In the genomic region with DNA sequence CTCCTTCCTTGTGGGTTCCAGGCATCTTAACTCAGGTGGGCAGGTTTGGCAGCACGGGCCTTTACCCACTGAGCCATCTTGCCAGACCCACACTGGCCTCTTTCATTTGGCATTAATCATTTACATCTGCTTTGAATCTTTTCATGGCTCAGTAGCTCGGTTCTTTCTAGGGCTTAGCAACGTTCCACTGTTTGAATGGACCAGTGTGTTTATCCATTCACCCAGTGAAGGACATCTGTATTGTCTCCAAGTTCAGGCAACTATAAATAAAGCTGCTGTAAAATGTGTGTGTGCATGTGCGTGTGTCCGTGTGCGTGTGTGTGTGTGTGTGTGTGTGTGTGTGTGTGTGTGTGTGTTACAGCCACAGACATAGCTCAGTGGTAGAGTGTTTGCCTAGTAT, we compare ENCODE assay signal across 26 mouse cellular contexts. TPM values are rescaled to one million over a fixed set of nuclear protein-coding genes. Genes with fewer than 3 reads are reported as not detected.
DNase-seq lines count a peak whose midpoint lies in the region; ATAC-seq lines count a peak whose summit lies in the region.
"Had no signal": no experiment of that assay in that cellular context is flagged by ENCODE, and none has a peak within 500 bp of the region (broad histone marks: within the 10 kb centered on the region; RNA-seq: fewer than 3 reads in every experiment).

No protein-coding gene starts in this region.

- no peak overlapping the region for H3K4me3 ChIP-seq in forebrain, embryonic 11.5 days (ENCODE audit: low read depth, low read length)
- no peak overlapping the region for H3K4me3 ChIP-seq in forebrain, embryonic 10.5 days
- no peak overlapping the region for H3K4me3 ChIP-seq in midbrain, embryonic 12.5 days
- H3K4me3 ChIP-seq in midbrain, embryonic 13.5 days (replicated peaks), result no peak overlapping the region
- no peak overlapping the region for H3K4me3 ChIP-seq in forebrain, embryonic 15.5 days
- H3K4me3 ChIP-seq: embryonic facial prominence, embryonic 12.5 days; gastrocnemius, adult 2 months; heart, embryonic 15.5 days; hindbrain, embryonic 13.5 days; intestine, embryonic 15.5 days; limb, embryonic 15.5 days; lung, embryonic 15.5 days; midbrain, embryonic 10.5 days; neural tube, embryonic 15.5 days had no signal

- DNase-seq in forebrain, embryonic 11.5 days (ENCODE audit: low spot score), result no peak
- DNase-seq in forebrain, embryonic 10.5 days (ENCODE audit: extremely low spot score, low spot score), result no peak
- DNase-seq in kidney, postnatal 14 days, result peak; percentile 41
- DNase-seq in lung, postnatal 36 days, result no peak
- DNase-seq: adrenal gland, postnatal 36 days; cerebellum, adult 11-12 months; cerebellum, postnatal 14 days; gastrocnemius, adult 2 months; heart, postnatal 36 days; left cerebral cortex, postnatal 4 days; right cerebral cortex, postnatal 25 days; spleen, adult 18-20 months had no signal

- H3K27ac ChIP-seq in forebrain, embryonic 11.5 days (ENCODE audit: low read depth, low read length), result no peak overlapping the region
- H3K27ac ChIP-seq in forebrain, embryonic 10.5 days, result no peak overlapping the region
- H3K27ac ChIP-seq in midbrain, embryonic 12.5 days (replicated peaks), result no peak overlapping the region
- H3K27ac ChIP-seq in midbrain, embryonic 13.5 days, result no peak overlapping the region
- H3K27ac ChIP-seq in forebrain, embryonic 15.5 days (replicated peaks), result no peak overlapping the region
- H3K27ac ChIP-seq: embryonic facial prominence, embryonic 12.5 days; gastrocnemius, adult 2 months; heart, embryonic 15.5 days; hindbrain, embryonic 13.5 days; intestine, embryonic 15.5 days; limb, embryonic 15.5 days; liver, embryonic 14.5 days; lung, embryonic 15.5 days; midbrain, embryonic 10.5 days; neural tube, embryonic 15.5 days had no signal

- H3K27me3 ChIP-seq in forebrain, embryonic 11.5 days (ENCODE audit: control insufficient read depth, insufficient read depth, low read length), result peaks cover 4% of the 10 kb centered on the region
- H3K27me3 ChIP-seq in forebrain, embryonic 10.5 days (ENCODE audit: poor library complexity, severe bottlenecking), result peaks cover 44% of the 10 kb centered on the region
- H3K27me3 ChIP-seq in midbrain, embryonic 12.5 days, result peaks cover 34% of the 10 kb centered on the region
- H3K27me3 ChIP-seq in midbrain, embryonic 13.5 days, result peaks cover 26% of the 10 kb centered on the region; the same call in 1 of the 2 replicates
- no peaks in the 10 kb centered on the region for H3K27me3 ChIP-seq in forebrain, embryonic 15.5 days
- H3K27me3 ChIP-seq: intestine, embryonic 15.5 days had no signal

- no peak overlapping the region for H3K9ac ChIP-seq in forebrain, embryonic 11.5 days (ENCODE audit: low read length)
- no peak overlapping the region for H3K9ac ChIP-seq in midbrain, embryonic 12.5 days (replicated peaks)
- no peak overlapping the region for H3K9ac ChIP-seq in midbrain, embryonic 13.5 days (replicated peaks)
- no peak overlapping the region for H3K9ac ChIP-seq in forebrain, embryonic 15.5 days (replicated peaks)
- H3K9ac ChIP-seq: embryonic facial prominence, embryonic 12.5 days; heart, embryonic 15.5 days; hindbrain, embryonic 13.5 days; intestine, embryonic 15.5 days; limb, embryonic 15.5 days; liver, embryonic 14.5 days; lung, embryonic 15.5 days; neural tube, embryonic 15.5 days had no signal

- H3K4me1 ChIP-seq in forebrain, embryonic 11.5 days (replicated peaks; ENCODE audit: control insufficient read depth, insufficient read depth, low read length), result peaks cover 2% of the 10 kb centered on the region; the same call in 1 of the 2 replicates
- peaks cover 33% of the 10 kb centered on the region for H3K4me1 ChIP-seq in forebrain, embryonic 10.5 days
- peaks cover 17% of the 10 kb centered on the region for H3K4me1 ChIP-seq in midbrain, embryonic 12.5 days
- peaks cover 12% of the 10 kb centered on the region for H3K4me1 ChIP-seq in midbrain, embryonic 13.5 days (replicated peaks)
- peaks cover 9% of the 10 kb centered on the region for H3K4me1 ChIP-seq in forebrain, embryonic 15.5 days

- peak; percentile 22; the same call in 1 of the 2 replicates for ATAC-seq in forebrain, embryonic 11.5 days (replicated peaks; ENCODE audit: low FRiP score)
- ATAC-seq in midbrain, embryonic 12.5 days (ENCODE audit: low FRiP score, low read depth), result 0 out of 2 replicates have a peak, but pooled peaks have one; percentile 12
- no peak for ATAC-seq in midbrain, embryonic 13.5 days
- peak; percentile 27; the same call in 1 of the 2 replicates for ATAC-seq in forebrain, embryonic 15.5 days (replicated peaks)
- ATAC-seq in cerebellum, adult (ENCODE audit: insufficient number of reproducible peaks, low FRiP score, low TSS enrichment), result no peak
- ATAC-seq: intestine, embryonic 15.5 days had no signal

- H3K36me3 ChIP-seq in forebrain, embryonic 11.5 days (ENCODE audit: control insufficient read depth, insufficient read depth, low read length), result no peaks in the 10 kb centered on the region
- no peaks in the 10 kb centered on the region for H3K36me3 ChIP-seq in forebrain, embryonic 10.5 days (replicated peaks)
- H3K36me3 ChIP-seq in midbrain, embryonic 12.5 days, result no peaks in the 10 kb centered on the region
- H3K36me3 ChIP-seq in midbrain, embryonic 13.5 days, result no peaks in the 10 kb centered on the region
- H3K36me3 ChIP-seq in forebrain, embryonic 15.5 days, result no peaks in the 10 kb centered on the region
- H3K36me3 ChIP-seq: embryonic facial prominence, embryonic 12.5 days; heart, embryonic 15.5 days; hindbrain, embryonic 13.5 days; intestine, embryonic 15.5 days; limb, embryonic 15.5 days; lung, embryonic 15.5 days; midbrain, embryonic 10.5 days; neural tube, embryonic 15.5 days had no signal

- no peaks in the 10 kb centered on the region for H3K9me3 ChIP-seq in forebrain, embryonic 11.5 days (ENCODE audit: control insufficient read depth, low read length)
- H3K9me3 ChIP-seq in forebrain, embryonic 10.5 days, result no peaks in the 10 kb centered on the region
- H3K9me3 ChIP-seq in midbrain, embryonic 12.5 days, result no peaks in the 10 kb centered on the region
- no peaks in the 10 kb centered on the region for H3K9me3 ChIP-seq in midbrain, embryonic 13.5 days
- no peaks in the 10 kb centered on the region for H3K9me3 ChIP-seq in forebrain, embryonic 15.5 days
- H3K9me3 ChIP-seq: embryonic facial prominence, embryonic 12.5 days; heart, embryonic 15.5 days; hindbrain, embryonic 13.5 days; intestine, embryonic 15.5 days; limb, embryonic 15.5 days; lung, embryonic 15.5 days; midbrain, embryonic 10.5 days; neural tube, embryonic 15.5 days had no signal

- 49% methylated on average over 6 of the region's 6 CpGs for WGBS in forebrain, embryonic 11.5 days
- 67% methylated on average over 6 of the region's 6 CpGs for WGBS in forebrain, embryonic 10.5 days
- 45% methylated on average over 6 of the region's 6 CpGs for WGBS in midbrain, embryonic 12.5 days
- WGBS in midbrain, embryonic 13.5 days, result 49% methylated on average over 6 of the region's 6 CpGs
- WGBS in forebrain, embryonic 15.5 days, result 27% methylated on average over 6 of the region's 6 CpGs

- no peak overlapping the region for H3K4me2 ChIP-seq in forebrain, embryonic 11.5 days (ENCODE audit: low read depth, low read length, severe bottlenecking)
- no peak overlapping the region for H3K4me2 ChIP-seq in midbrain, embryonic 12.5 days (replicated peaks)
- no peak overlapping the region for H3K4me2 ChIP-seq in midbrain, embryonic 13.5 days (replicated peaks)
- no peak overlapping the region for H3K4me2 ChIP-seq in forebrain, embryonic 15.5 days (replicated peaks)
- H3K4me2 ChIP-seq: embryonic facial prominence, embryonic 12.5 days; heart, embryonic 15.5 days; hindbrain, embryonic 13.5 days; intestine, embryonic 15.5 days; limb, embryonic 15.5 days; lung, embryonic 15.5 days; neural tube, embryonic 15.5 days had no signal

RNA-seq across cellular contexts. Expression of a gene that starts 2.5 kb away (rescaled TPM):
- polyA plus RNA-seq in forebrain, embryonic 11.5 days (2014; fragmentation: Nextera tagmentation; extraction: Ambion mirVana), result 2.5 TPM in 2 replicates
- polyA plus RNA-seq in forebrain, embryonic 10.5 days (2016; fragmentation: Nextera tagmentation; extraction: Ambion mirVana), result 0.87 and 1.7 TPM in 2 replicates
- 0.64 and 1.3 TPM in 2 replicates for polyA plus RNA-seq in midbrain, embryonic 12.5 days (2016; fragmentation: Nextera tagmentation; extraction: Ambion mirVana)
- polyA plus RNA-seq in midbrain, embryonic 13.5 days (2015; fragmentation: Nextera tagmentation; extraction: Ambion mirVana), result 1.0 TPM in 2 replicates
- 1.4 TPM in 2 replicates for polyA plus RNA-seq in forebrain, embryonic 15.5 days (2015; fragmentation: Nextera tagmentation; extraction: Ambion mirVana)

RNA-seq across cellular contexts. Expression of a gene that starts 4.9 kb away (rescaled TPM):
- not detected in 2 replicates for polyA plus RNA-seq in forebrain, embryonic 11.5 days (2014; fragmentation: Nextera tagmentation; extraction: Ambion mirVana)
- not detected in 2 replicates for polyA plus RNA-seq in forebrain, embryonic 10.5 days (2016; fragmentation: Nextera tagmentation; extraction: Ambion mirVana)
- not detected in 2 replicates for polyA plus RNA-seq in midbrain, embryonic 12.5 days (2016; fragmentation: Nextera tagmentation; extraction: Ambion mirVana)
- not detected in 2 replicates for polyA plus RNA-seq in midbrain, embryonic 13.5 days (2015; fragmentation: Nextera tagmentation; extraction: Ambion mirVana)
- not detected in 2 replicates for polyA plus RNA-seq in forebrain, embryonic 15.5 days (2015; fragmentation: Nextera tagmentation; extraction: Ambion mirVana)
- polyA plus RNA-seq: embryonic facial prominence, embryonic 12.5 days; hindbrain, embryonic 13.5 days; lung, embryonic 15.5 days; midbrain, embryonic 10.5 days; neural tube, embryonic 15.5 days; urinary bladder, adult 2 months had no signal

RNA-seq across cellular contexts. Expression of a gene that starts 10.4 kb away (rescaled TPM):
- 0.24 and 0.43 TPM in 2 replicates for polyA plus RNA-seq in forebrain, embryonic 11.5 days (2014; fragmentation: Nextera tagmentation; extraction: Ambion mirVana)
- 0.17 and 0.46 TPM in 2 replicates for polyA plus RNA-seq in forebrain, embryonic 10.5 days (2016; fragmentation: Nextera tagmentation; extraction: Ambion mirVana)
- polyA plus RNA-seq in midbrain, embryonic 12.5 days (2016; fragmentation: Nextera tagmentation; extraction: Ambion mirVana), result 0.39 and 0.68 TPM in 2 replicates
- polyA plus RNA-seq in midbrain, embryonic 13.5 days (2015; fragmentation: Nextera tagmentation; extraction: Ambion mirVana), result 0.43 and 0.68 TPM in 2 replicates
- polyA plus RNA-seq in forebrain, embryonic 15.5 days (2015; fragmentation: Nextera tagmentation; extraction: Ambion mirVana), result 0.64 and 0.78 TPM in 2 replicates
- polyA plus RNA-seq: liver, embryonic 14.5 days had no signal

RNA-seq across cellular contexts. Expression of a gene that starts 15.2 kb away (rescaled TPM):
- 0.57 and 1.2 TPM in 2 replicates for polyA plus RNA-seq in forebrain, embryonic 11.5 days (2014; fragmentation: Nextera tagmentation; extraction: Ambion mirVana)
- polyA plus RNA-seq in forebrain, embryonic 10.5 days (2016; fragmentation: Nextera tagmentation; extraction: Ambion mirVana), result 0.15 and 0.23 TPM in 2 replicates
- polyA plus RNA-seq in midbrain, embryonic 12.5 days (2016; fragmentation: Nextera tagmentation; extraction: Ambion mirVana), result 0.81 and 0.84 TPM in 2 replicates
- 0.98 and 1.4 TPM in 2 replicates for polyA plus RNA-seq in midbrain, embryonic 13.5 days (2015; fragmentation: Nextera tagmentation; extraction: Ambion mirVana)
- 1.1 and 2.3 TPM in 2 replicates for polyA plus RNA-seq in forebrain, embryonic 15.5 days (2015; fragmentation: Nextera tagmentation; extraction: Ambion mirVana)

RNA-seq across cellular contexts. Expression of a gene that starts 46.0 kb away (rescaled TPM):
- polyA plus RNA-seq in forebrain, embryonic 11.5 days (2014; fragmentation: Nextera tagmentation; extraction: Ambion mirVana), result 74.2 and 80.8 TPM in 2 replicates
- 59.2 and 59.3 TPM in 2 replicates for polyA plus RNA-seq in forebrain, embryonic 10.5 days (2016; fragmentation: Nextera tagmentation; extraction: Ambion mirVana)
- 85.9 and 88.3 TPM in 2 replicates for polyA plus RNA-seq in midbrain, embryonic 12.5 days (2016; fragmentation: Nextera tagmentation; extraction: Ambion mirVana)
- polyA plus RNA-seq in midbrain, embryonic 13.5 days (2015; fragmentation: Nextera tagmentation; extraction: Ambion mirVana), result 140 and 148 TPM in 2 replicates
- 140 and 142 TPM in 2 replicates for polyA plus RNA-seq in forebrain, embryonic 15.5 days (2015; fragmentation: Nextera tagmentation; extraction: Ambion mirVana)

Comparison
In these comparisons a context has a peak if more than half of its experiments do, and no peak if none do; other contexts are left out.
1. ATAC-seq: peak in forebrain, embryonic 11.5 days (single experiment), midbrain, embryonic 12.5 days (single experiment) and forebrain, embryonic 15.5 days (single experiment); none in midbrain, embryonic 13.5 days (single experiment) and cerebellum, adult (single experiment).